Mouse (Mus musculus): Measurements from ENCODE around the gene Vax2. TPM values are rescaled to one million over a fixed set of nuclear protein-coding genes. Genes with fewer than 3 reads are reported as not detected.
A peak's percentile ranks its signal among the peaks of the same experiment; 100 is the strongest.

Gene Vax2
- polyA plus RNA-seq, 1 experiment from 2014 or later: not detected

GRCm38 (mm10) chr6:83692962-83693361 is 18.1 kb upstream of the Vax2 start:
- peaks cover 77% of the 10 kb centered on the region for H3K27me3 ChIP-seq (ENCODE audit: insufficient read depth, low read length)
- TF ChIP-seq CTCF (IDR thresholded peaks at IDR 0.05; ENCODE audit: low read depth): no peak
- H3K36me3 ChIP-seq (ENCODE audit: insufficient read depth): no peaks in the 10 kb centered on the region
- H3K9ac ChIP-seq: no peak overlapping the region
- H3K4me3 ChIP-seq (ENCODE audit: low read depth, low read length): no peak overlapping the region
- ATAC-seq (ENCODE audit: insufficient read depth): no peak
- no peaks in the 10 kb centered on the region for H3K4me1 ChIP-seq (ENCODE audit: insufficient read depth)
- H3K9me3 ChIP-seq (ENCODE audit: low read depth, low read length): no peaks in the 10 kb centered on the region
- H3K4me2 ChIP-seq: no peak overlapping the region
- 2% methylated on average over 12 of the region's 12 CpGs for WGBS
- H3K27ac ChIP-seq (ENCODE audit: low read depth): no peak overlapping the region
- no peak for DNase-seq

- Histone ChIP-seq H3K9me3 (ENCODE audit: low read depth, low read length) (no peaks in the 10 kb centered on the region), H3K4me2 (no peak overlapping the region), H3K27ac (ENCODE audit: low read depth) (no peak overlapping the region), H3K27me3 (ENCODE audit: insufficient read depth, low read length) (peaks cover 81% of the 10 kb centered on the region), H3K9ac (no peak overlapping the region), H3K4me3 (ENCODE audit: low read depth, low read length) (no peak overlapping the region), H3K36me3 (ENCODE audit: insufficient read depth) (no peaks in the 10 kb centered on the region), H3K4me1 (ENCODE audit: insufficient read depth) (no peaks in the 10 kb centered on the region)
- under 1% methylated on average over 9 of the region's 9 CpGs for WGBS
- ATAC-seq (ENCODE audit: insufficient read depth) (no peak), DNase-seq (peak; percentile 96)
- peak; percentile 72 for TF ChIP-seq CTCF (IDR thresholded peaks at IDR 0.05; ENCODE audit: low read depth)
Measured at GRCm38 (mm10) chr6:83693835-83694234, 17.2 kb upstream of the Vax2 start.

- Histone ChIP-seq H3K27me3 (ENCODE audit: insufficient read depth, low read length) (peaks cover 97% of the 10 kb centered on the region), H3K9me3 (ENCODE audit: low read depth, low read length) (no peaks in the 10 kb centered on the region), H3K4me3 (ENCODE audit: low read depth, low read length) (no peak overlapping the region), H3K36me3 (ENCODE audit: insufficient read depth) (no peaks in the 10 kb centered on the region), H3K27ac (ENCODE audit: low read depth) (no peak overlapping the region), H3K4me2 (no peak overlapping the region), H3K4me1 (ENCODE audit: insufficient read depth) (no peaks in the 10 kb centered on the region), H3K9ac (no peak overlapping the region)
- no peak for ATAC-seq (ENCODE audit: insufficient read depth)
- peak; percentile 21 for TF ChIP-seq CTCF (IDR thresholded peaks at IDR 0.05; ENCODE audit: low read depth)
- WGBS: 3% methylated on average over 3 of the region's 3 CpGs
- no peak for DNase-seq
Measured at GRCm38 (mm10) chr6:83695731-83696130, 15.3 kb upstream of the Vax2 start.

- Histone ChIP-seq H3K4me1 (ENCODE audit: insufficient read depth) (no peaks in the 10 kb centered on the region), H3K9ac (no peak overlapping the region), H3K36me3 (ENCODE audit: insufficient read depth) (no peaks in the 10 kb centered on the region), H3K4me2 (no peak overlapping the region), H3K4me3 (ENCODE audit: low read depth, low read length) (no peak overlapping the region), H3K9me3 (ENCODE audit: low read depth, low read length) (no peaks in the 10 kb centered on the region), H3K27ac (ENCODE audit: low read depth) (no peak overlapping the region), H3K27me3 (ENCODE audit: insufficient read depth, low read length) (peaks cover 96% of the 10 kb centered on the region)
- under 1% methylated on average over 7 of the region's 7 CpGs for WGBS
- DNase-seq (no peak), ATAC-seq (ENCODE audit: insufficient read depth) (no peak)
- no peak for TF ChIP-seq CTCF (IDR thresholded peaks at IDR 0.05; ENCODE audit: low read depth)
Measured at GRCm38 (mm10) chr6:83696684-83697083, 14.4 kb upstream of the Vax2 start.

GRCm38 (mm10) chr6:83697932-83698331 is 13.1 kb upstream of the Vax2 start:
- no peak overlapping the region for H3K4me2 ChIP-seq
- no peaks in the 10 kb centered on the region for H3K36me3 ChIP-seq (ENCODE audit: insufficient read depth)
- no peak for ATAC-seq (ENCODE audit: insufficient read depth)
- no peak overlapping the region for H3K9ac ChIP-seq
- TF ChIP-seq CTCF (IDR thresholded peaks at IDR 0.05; ENCODE audit: low read depth): no peak
- H3K4me3 ChIP-seq (ENCODE audit: low read depth, low read length): no peak overlapping the region
- no peaks in the 10 kb centered on the region for H3K4me1 ChIP-seq (ENCODE audit: insufficient read depth)
- 2% methylated on average over 8 of the region's 8 CpGs for WGBS
- no peaks in the 10 kb centered on the region for H3K9me3 ChIP-seq (ENCODE audit: low read depth, low read length)
- peaks cover 95% of the 10 kb centered on the region for H3K27me3 ChIP-seq (ENCODE audit: insufficient read depth, low read length)
- no peak for DNase-seq
- no peak overlapping the region for H3K27ac ChIP-seq (ENCODE audit: low read depth)

GRCm38 (mm10) chr6:83699971-83700370 is 11.1 kb upstream of the Vax2 start:
- DNase-seq: no peak
- 3% methylated on average over 5 of the region's 5 CpGs for WGBS
- Histone ChIP-seq H3K4me3 (ENCODE audit: low read depth, low read length) (no peak overlapping the region), H3K9me3 (ENCODE audit: low read depth, low read length) (no peaks in the 10 kb centered on the region), H3K4me2 (no peak overlapping the region), H3K27me3 (ENCODE audit: insufficient read depth, low read length) (peaks cover 95% of the 10 kb centered on the region), H3K9ac (no peak overlapping the region), H3K4me1 (ENCODE audit: insufficient read depth) (no peaks in the 10 kb centered on the region), H3K36me3 (ENCODE audit: insufficient read depth) (no peaks in the 10 kb centered on the region), H3K27ac (ENCODE audit: low read depth) (no peak overlapping the region)
- no peak for TF ChIP-seq CTCF (IDR thresholded peaks at IDR 0.05; ENCODE audit: low read depth)
- no peak for ATAC-seq (ENCODE audit: insufficient read depth)

GRCm38 (mm10) chr6:83701001-83701400 is 10.1 kb upstream of the Vax2 start:
- H3K4me2 ChIP-seq: no peak overlapping the region
- ATAC-seq (ENCODE audit: insufficient read depth) (no peak), DNase-seq (no peak)
- no peak overlapping the region for H3K27ac ChIP-seq (ENCODE audit: low read depth)
- H3K4me1 ChIP-seq (ENCODE audit: insufficient read depth): no peaks in the 10 kb centered on the region
- no peaks in the 10 kb centered on the region for H3K36me3 ChIP-seq (ENCODE audit: insufficient read depth)
- WGBS: under 1% methylated on average over 11 of the region's 11 CpGs
- TF ChIP-seq CTCF (IDR thresholded peaks at IDR 0.05; ENCODE audit: low read depth): no peak
- H3K27me3 ChIP-seq (ENCODE audit: insufficient read depth, low read length): peaks cover 95% of the 10 kb centered on the region
- no peak overlapping the region for H3K9ac ChIP-seq
- H3K4me3 ChIP-seq (ENCODE audit: low read depth, low read length): no peak overlapping the region
- H3K9me3 ChIP-seq (ENCODE audit: low read depth, low read length): no peaks in the 10 kb centered on the region

Measured in lung, embryonic 14.5 days (tissue).